Mouse (Mus musculus): ENCODE measurements around the gene Fam49a. TPM values are rescaled to one million over a fixed set of nuclear protein-coding genes. Genes with fewer than 3 reads are reported as not detected.

Gene Fam49a
- 48.9 and 63.7 TPM in 2 replicates for polyA plus RNA-seq (2014; fragmentation: Nextera tagmentation; extraction: Ambion mirVana)

- no peaks in the 10 kb centered on the region for H3K36me3 ChIP-seq (ENCODE audit: control insufficient read depth, insufficient read depth, low read length)
- H3K9me3 ChIP-seq (replicated peaks; ENCODE audit: control insufficient read depth, low read length): no peaks in the 10 kb centered on the region
- WGBS (ENCODE audit: insufficient replicate concordance): 2% methylated on average over 49 of the region's 62 CpGs
- peak within 1 kb of the TSS; percentile 64 for H3K27ac ChIP-seq (ENCODE audit: low read depth, low read length)
- peak within 1 kb of the TSS; percentile 80 for H3K4me3 ChIP-seq (ENCODE audit: low read depth, low read length)
- H3K27me3 ChIP-seq (ENCODE audit: control insufficient read depth, insufficient read depth, low read length): no peaks in the 10 kb centered on the region
- peak; percentile 82 for ATAC-seq (replicated peaks; ENCODE audit: insufficient number of reproducible peaks, low FRiP score, low TSS enrichment)
- peak within 1 kb of the TSS; percentile 77 for H3K4me2 ChIP-seq
- peak within 1 kb of the TSS; percentile 86 for H3K9ac ChIP-seq (ENCODE audit: low read depth, low read length)
- H3K4me1 ChIP-seq (ENCODE audit: control insufficient read depth, insufficient read depth, low read length): peaks cover 49% of the 10 kb centered on the region
Observed at GRCm38 (mm10) chr12:12261987-12262971, at the start of gene Fam49a. TSS of gene Fam49a (plus strand) at chr12:12262139.

- Histone ChIP-seq H3K4me3 (ENCODE audit: low read depth, low read length) (no peak overlapping the region), H3K27ac (ENCODE audit: low read depth, low read length) (no peak overlapping the region), H3K9ac (ENCODE audit: low read depth, low read length) (no peak overlapping the region), H3K4me1 (ENCODE audit: control insufficient read depth, insufficient read depth, low read length) (no peaks in the 10 kb centered on the region), H3K27me3 (ENCODE audit: control insufficient read depth, insufficient read depth, low read length) (no peaks in the 10 kb centered on the region), H3K36me3 (ENCODE audit: control insufficient read depth, insufficient read depth, low read length) (no peaks in the 10 kb centered on the region), H3K9me3 (replicated peaks; ENCODE audit: control insufficient read depth, low read length) (no peaks in the 10 kb centered on the region), H3K4me2 (no peak overlapping the region)
- no peak for ATAC-seq (replicated peaks; ENCODE audit: insufficient number of reproducible peaks, low FRiP score, low TSS enrichment)
- 54% methylated on average over 3 of the region's 3 CpGs for WGBS (ENCODE audit: insufficient replicate concordance)
Observed at GRCm38 (mm10) chr12:12213536-12213935, 48.4 kb upstream of the Fam49a start.

- no peaks in the 10 kb centered on the region for H3K36me3 ChIP-seq (ENCODE audit: control insufficient read depth, insufficient read depth, low read length)
- no peaks in the 10 kb centered on the region for H3K27me3 ChIP-seq (ENCODE audit: control insufficient read depth, insufficient read depth, low read length)
- H3K4me2 ChIP-seq: no peak overlapping the region
- no peak overlapping the region for H3K4me3 ChIP-seq (ENCODE audit: low read depth, low read length)
- H3K9ac ChIP-seq (ENCODE audit: low read depth, low read length): no peak overlapping the region
- H3K4me1 ChIP-seq (ENCODE audit: control insufficient read depth, insufficient read depth, low read length): no peaks in the 10 kb centered on the region
- ATAC-seq (replicated peaks; ENCODE audit: insufficient number of reproducible peaks, low FRiP score, low TSS enrichment): no peak
- 78% methylated on average over 5 of the region's 5 CpGs for WGBS (ENCODE audit: insufficient replicate concordance)
- no peaks in the 10 kb centered on the region for H3K9me3 ChIP-seq (replicated peaks; ENCODE audit: control insufficient read depth, low read length)
- no peak overlapping the region for H3K27ac ChIP-seq (ENCODE audit: low read depth, low read length)
Observed at GRCm38 (mm10) chr12:12218947-12219346, 43.0 kb upstream of the Fam49a start.

- Histone ChIP-seq H3K27ac (ENCODE audit: low read depth, low read length) (no peak overlapping the region), H3K9me3 (replicated peaks; ENCODE audit: control insufficient read depth, low read length) (no peaks in the 10 kb centered on the region), H3K4me3 (ENCODE audit: low read depth, low read length) (no peak overlapping the region), H3K9ac (ENCODE audit: low read depth, low read length) (no peak overlapping the region), H3K36me3 (ENCODE audit: control insufficient read depth, insufficient read depth, low read length) (no peaks in the 10 kb centered on the region), H3K27me3 (ENCODE audit: control insufficient read depth, insufficient read depth, low read length) (no peaks in the 10 kb centered on the region), H3K4me1 (ENCODE audit: control insufficient read depth, insufficient read depth, low read length) (no peaks in the 10 kb centered on the region), H3K4me2 (no peak overlapping the region)
- 51% methylated on average over 8 of the region's 8 CpGs for WGBS (ENCODE audit: insufficient replicate concordance)
- ATAC-seq (replicated peaks; ENCODE audit: insufficient number of reproducible peaks, low FRiP score, low TSS enrichment): no peak
Observed at GRCm38 (mm10) chr12:12220755-12221496, 41.0 kb upstream of the Fam49a start.

- no peak for ATAC-seq (replicated peaks; ENCODE audit: insufficient number of reproducible peaks, low FRiP score, low TSS enrichment)
- Histone ChIP-seq H3K27me3 (ENCODE audit: control insufficient read depth, insufficient read depth, low read length) (no peaks in the 10 kb centered on the region), H3K4me3 (ENCODE audit: low read depth, low read length) (no peak overlapping the region), H3K4me2 (no peak overlapping the region), H3K9me3 (replicated peaks; ENCODE audit: control insufficient read depth, low read length) (no peaks in the 10 kb centered on the region), H3K27ac (ENCODE audit: low read depth, low read length) (no peak overlapping the region), H3K4me1 (ENCODE audit: control insufficient read depth, insufficient read depth, low read length) (no peaks in the 10 kb centered on the region), H3K36me3 (ENCODE audit: control insufficient read depth, insufficient read depth, low read length) (no peaks in the 10 kb centered on the region), H3K9ac (ENCODE audit: low read depth, low read length) (no peak overlapping the region)
- WGBS (ENCODE audit: insufficient replicate concordance): 74% methylated on average over 9 of the region's 9 CpGs
Observed at GRCm38 (mm10) chr12:12222585-12223290, 39.2 kb upstream of the Fam49a start.

- no peaks in the 10 kb centered on the region for H3K36me3 ChIP-seq (ENCODE audit: control insufficient read depth, insufficient read depth, low read length)
- no peak overlapping the region for H3K4me2 ChIP-seq
- WGBS (ENCODE audit: insufficient replicate concordance): 79% methylated on average over 2 of the region's 2 CpGs
- H3K4me3 ChIP-seq (ENCODE audit: low read depth, low read length): no peak overlapping the region
- ATAC-seq (replicated peaks; ENCODE audit: insufficient number of reproducible peaks, low FRiP score, low TSS enrichment): no peak
- H3K9ac ChIP-seq (ENCODE audit: low read depth, low read length): no peak overlapping the region
- H3K4me1 ChIP-seq (ENCODE audit: control insufficient read depth, insufficient read depth, low read length): no peaks in the 10 kb centered on the region
- no peaks in the 10 kb centered on the region for H3K9me3 ChIP-seq (replicated peaks; ENCODE audit: control insufficient read depth, low read length)
- H3K27me3 ChIP-seq (ENCODE audit: control insufficient read depth, insufficient read depth, low read length): no peaks in the 10 kb centered on the region
- H3K27ac ChIP-seq (ENCODE audit: low read depth, low read length): no peak overlapping the region
Observed at GRCm38 (mm10) chr12:12223336-12223735, 38.6 kb upstream of the Fam49a start.

GRCm38 (mm10) chr12:12225706-12226105, 36.2 kb upstream of the Fam49a start:
- no peak for ATAC-seq (replicated peaks; ENCODE audit: insufficient number of reproducible peaks, low FRiP score, low TSS enrichment)
- H3K36me3 ChIP-seq (ENCODE audit: control insufficient read depth, insufficient read depth, low read length): no peaks in the 10 kb centered on the region
- H3K9ac ChIP-seq (ENCODE audit: low read depth, low read length): no peak overlapping the region
- no peak overlapping the region for H3K4me2 ChIP-seq
- 83% methylated on average over 6 of the region's 6 CpGs for WGBS (ENCODE audit: insufficient replicate concordance)
- no peaks in the 10 kb centered on the region for H3K27me3 ChIP-seq (ENCODE audit: control insufficient read depth, insufficient read depth, low read length)
- no peak overlapping the region for H3K4me3 ChIP-seq (ENCODE audit: low read depth, low read length)
- H3K4me1 ChIP-seq (ENCODE audit: control insufficient read depth, insufficient read depth, low read length): no peaks in the 10 kb centered on the region
- no peaks in the 10 kb centered on the region for H3K9me3 ChIP-seq (replicated peaks; ENCODE audit: control insufficient read depth, low read length)
- no peak overlapping the region for H3K27ac ChIP-seq (ENCODE audit: low read depth, low read length)

- H3K36me3 ChIP-seq (ENCODE audit: control insufficient read depth, insufficient read depth, low read length): no peaks in the 10 kb centered on the region
- no peak overlapping the region for H3K4me2 ChIP-seq
- no peaks in the 10 kb centered on the region for H3K9me3 ChIP-seq (replicated peaks; ENCODE audit: control insufficient read depth, low read length)
- no peak overlapping the region for H3K9ac ChIP-seq (ENCODE audit: low read depth, low read length)
- H3K27me3 ChIP-seq (ENCODE audit: control insufficient read depth, insufficient read depth, low read length): no peaks in the 10 kb centered on the region
- no peak overlapping the region for H3K4me3 ChIP-seq (ENCODE audit: low read depth, low read length)
- ATAC-seq (replicated peaks; ENCODE audit: insufficient number of reproducible peaks, low FRiP score, low TSS enrichment): no peak
- H3K4me1 ChIP-seq (ENCODE audit: control insufficient read depth, insufficient read depth, low read length): no peaks in the 10 kb centered on the region
- no peak overlapping the region for H3K27ac ChIP-seq (ENCODE audit: low read depth, low read length)
- WGBS (ENCODE audit: insufficient replicate concordance): 76% methylated on average over 3 of the region's 3 CpGs
Observed at GRCm38 (mm10) chr12:12227594-12227993, 34.3 kb upstream of the Fam49a start.

Measured in heart, embryonic 11.5 days (tissue).